Comparison of ENCODE assay signal across 8 mouse cellular contexts in the genomic region with DNA sequence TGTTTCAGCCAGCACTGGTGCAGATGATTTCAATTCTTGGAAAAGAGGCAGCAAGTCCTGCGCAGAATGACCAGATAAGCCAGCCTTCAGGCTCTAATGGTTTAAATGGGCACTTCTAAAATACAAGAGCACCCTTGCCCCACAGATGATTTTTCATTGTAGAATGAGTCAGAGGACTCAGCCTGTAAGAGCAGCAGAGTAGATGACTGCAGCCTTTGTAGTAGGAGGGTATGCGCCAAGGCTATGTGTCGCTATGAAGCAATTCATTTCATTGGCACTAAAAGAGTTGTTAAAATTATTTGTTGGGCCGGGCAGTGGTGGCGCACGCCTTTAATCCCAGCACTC. TPM values are rescaled to one million over a fixed set of nuclear protein-coding genes. Genes with fewer than 3 reads are reported as not detected.
A peak's percentile ranks its signal among the peaks of the same experiment; 100 is the strongest.
DNase-seq lines count a peak whose midpoint lies in the region; ATAC-seq and TF ChIP-seq lines count a peak whose summit lies in the region.

No protein-coding gene starts in this region.

- peaks cover 4% of the 10 kb centered on the region; the same call in 1 of the 2 replicates for H3K4me1 ChIP-seq in heart, postnatal 0 days (ENCODE audit: control insufficient read depth, insufficient read depth)
- no peaks in the 10 kb centered on the region; the same call in 1 of the 2 replicates for H3K4me1 ChIP-seq in bone marrow, adult 2 months (ENCODE audit: control insufficient read depth, insufficient read depth, low read length)
- no peaks in the 10 kb centered on the region for H3K4me1 ChIP-seq in hindbrain, embryonic 11.5 days (replicated peaks; ENCODE audit: control insufficient read depth, insufficient read depth, low read length)
- H3K4me1 ChIP-seq in midbrain, embryonic 11.5 days (ENCODE audit: control insufficient read depth, insufficient read depth, low read length), result peaks cover 2% of the 10 kb centered on the region; the same call in 1 of the 2 replicates

- peak overlapping the region; percentile 74 for H3K4me3 ChIP-seq in heart, postnatal 0 days (ENCODE audit: low read depth, low read length)
- H3K4me3 ChIP-seq in bone marrow, adult 2 months (replicated peaks; ENCODE audit: control insufficient read depth, low read depth, low read length), result peak overlapping the region; percentile 79
- peak overlapping the region; percentile 68 for H3K4me3 ChIP-seq in hindbrain, embryonic 11.5 days (ENCODE audit: low read depth, low read length)
- H3K4me3 ChIP-seq in midbrain, embryonic 11.5 days (ENCODE audit: low read depth, low read length), result peak overlapping the region; percentile 79

- WGBS in heart, postnatal 0 days, result 57% methylated on average over 6 of the region's 6 CpGs
- WGBS in bone marrow, adult 2 months, result 59% methylated on average over 6 of the region's 6 CpGs
- WGBS in hindbrain, embryonic 11.5 days, result 60% methylated on average over 6 of the region's 6 CpGs
- 52% methylated on average over 6 of the region's 6 CpGs for WGBS in midbrain, embryonic 11.5 days

- TF ChIP-seq POLR2A in bone marrow, adult 2 months (IDR thresholded peaks at IDR 0.05; ENCODE audit: borderline replicate concordance, control insufficient read depth, low read depth, low read length), result no peak

- peak overlapping the region; percentile 80 for H3K27ac ChIP-seq in heart, postnatal 0 days (ENCODE audit: low read depth)
- peak overlapping the region; percentile 51 for H3K27ac ChIP-seq in bone marrow, adult 2 months (ENCODE audit: control insufficient read depth, insufficient read depth, low read depth, low read length, poor library complexity)
- H3K27ac ChIP-seq in hindbrain, embryonic 11.5 days (ENCODE audit: low read depth, low read length), result peak overlapping the region; percentile 83
- H3K27ac ChIP-seq in midbrain, embryonic 11.5 days (ENCODE audit: low read depth, low read length), result peak overlapping the region; percentile 77

- TF ChIP-seq CTCF in heart, postnatal 0 days (IDR thresholded peaks at IDR 0.05; ENCODE audit: low read depth), result no peak
- no peak for TF ChIP-seq CTCF in bone marrow, adult 2 months (IDR thresholded peaks at IDR 0.05; ENCODE audit: control insufficient read depth, insufficient read depth, low read length)

- no peaks in the 10 kb centered on the region for H3K27me3 ChIP-seq in heart, postnatal 0 days (ENCODE audit: control insufficient read depth, insufficient read depth, low read length)
- H3K27me3 ChIP-seq in hindbrain, embryonic 11.5 days (ENCODE audit: control insufficient read depth, insufficient read depth, low read length), result no peaks in the 10 kb centered on the region
- no peaks in the 10 kb centered on the region for H3K27me3 ChIP-seq in midbrain, embryonic 11.5 days (ENCODE audit: control insufficient read depth, insufficient read depth, low read length)

- intact Hi-C loops in heart, postnatal 36 days (cut with DNase I), result loop anchor here (5.0 kb wide), 1 partner anchor 684 kb away; a partner anchor contains a TSS

- 0 out of 2 replicates have a peak overlapping the region, but pooled peaks have one; percentile 78 for H3K9ac ChIP-seq in heart, postnatal 0 days (replicated peaks; ENCODE audit: low read depth, low read length)
- H3K9ac ChIP-seq in hindbrain, embryonic 11.5 days (ENCODE audit: low read depth, low read length), result peak overlapping the region; percentile 75
- H3K9ac ChIP-seq in midbrain, embryonic 11.5 days (ENCODE audit: low read length), result peak overlapping the region; percentile 79

- no peak for DNase-seq in heart, postnatal 0 days (ENCODE audit: low spot score)
- DNase-seq in heart, postnatal 36 days, result no peak
- no peak for DNase-seq in hindbrain, embryonic 11.5 days (ENCODE audit: low spot score)
- no peak for DNase-seq in midbrain, embryonic 11.5 days (ENCODE audit: low spot score, missing footprints)
- no peak for DNase-seq in ovary, postnatal 14 days (ENCODE audit: low spot score)
- no peak for DNase-seq in kidney, adult 8-10 months
- DNase-seq in testis, postnatal 14 days (ENCODE audit: low spot score), result no peak

- H3K36me3 ChIP-seq in heart, postnatal 0 days (replicated peaks; ENCODE audit: control insufficient read depth, insufficient read depth, low read length), result no peaks in the 10 kb centered on the region
- no peaks in the 10 kb centered on the region for H3K36me3 ChIP-seq in hindbrain, embryonic 11.5 days (ENCODE audit: control insufficient read depth, insufficient read depth, low read length)
- no peaks in the 10 kb centered on the region for H3K36me3 ChIP-seq in midbrain, embryonic 11.5 days (ENCODE audit: control insufficient read depth, insufficient read depth, low read length)

- TF ChIP-seq EP300 in heart, postnatal 0 days (IDR thresholded peaks at IDR 0.05; ENCODE audit: low read depth), result no peak

- H3K4me2 ChIP-seq in heart, postnatal 0 days (ENCODE audit: low read depth, low read length), result peak overlapping the region; percentile 96
- H3K4me2 ChIP-seq in hindbrain, embryonic 11.5 days (replicated peaks; ENCODE audit: low read depth, low read length), result peak overlapping the region; percentile 72
- H3K4me2 ChIP-seq in midbrain, embryonic 11.5 days, result peak overlapping the region; percentile 87

- ATAC-seq in heart, postnatal 0 days (ENCODE audit: insufficient read depth, low read depth), result peak; percentile 6; the same call in 1 of the 2 replicates
- peak; percentile 29 for ATAC-seq in hindbrain, embryonic 11.5 days (ENCODE audit: low FRiP score)
- no peak; the same call in 1 of the 2 replicates for ATAC-seq in midbrain, embryonic 11.5 days (ENCODE audit: low FRiP score)

- H3K9me3 ChIP-seq in heart, postnatal 0 days (replicated peaks; ENCODE audit: control insufficient read depth, low read length), result no peaks in the 10 kb centered on the region
- no peaks in the 10 kb centered on the region for H3K9me3 ChIP-seq in hindbrain, embryonic 11.5 days (ENCODE audit: control insufficient read depth, low read length)
- H3K9me3 ChIP-seq in midbrain, embryonic 11.5 days (ENCODE audit: control insufficient read depth, low read length), result no peaks in the 10 kb centered on the region

RNA-seq across cellular contexts. Expression of a gene that starts 0.4 kb away (rescaled TPM):
- total RNA-seq in heart, postnatal 0 days (2014; rRNA removed; ENCODE audit: low replicate concordance), result 5.8 and 7.6 TPM in 2 replicates
- polyA plus RNA-seq in heart, postnatal 0 days (2015; fragmentation: Nextera tagmentation; extraction: Ambion mirVana), result 5.7 and 6.2 TPM in 2 replicates
- total RNA-seq in heart, postnatal 36 days (2021), result 1 to 10 TPM; 4.6 to 5.3 TPM
- polyA plus RNA-seq in bone marrow, adult 2 months (2011; ENCODE audit: insufficient read depth, insufficient read length, low replicate concordance, missing spikeins), result 9.6 and 16.0 TPM in 2 replicates
- 10.7 and 13.1 TPM in 2 replicates for polyA plus RNA-seq in hindbrain, embryonic 11.5 days (2014; fragmentation: Nextera tagmentation; extraction: Ambion mirVana)
- polyA plus RNA-seq in midbrain, embryonic 11.5 days (2014; fragmentation: Nextera tagmentation; extraction: Ambion mirVana), result 13.8 and 17.3 TPM in 2 replicates

RNA-seq across cellular contexts. Expression of a gene that starts 49.8 kb away (rescaled TPM):
- 9.4 and 24.7 TPM in 2 replicates for total RNA-seq in heart, postnatal 0 days (2014; rRNA removed; ENCODE audit: low replicate concordance)
- 19.4 and 20.5 TPM in 2 replicates for polyA plus RNA-seq in heart, postnatal 0 days (2015; fragmentation: Nextera tagmentation; extraction: Ambion mirVana)
- total RNA-seq in heart, postnatal 36 days (2021), result 1 to 10 TPM; 1.9 to 5.6 TPM
- polyA plus RNA-seq in bone marrow, adult 2 months (2011; ENCODE audit: insufficient read depth, insufficient read length, low replicate concordance, missing spikeins), result 22.2 and 39.9 TPM in 2 replicates
- 246 and 283 TPM in 2 replicates for polyA plus RNA-seq in hindbrain, embryonic 11.5 days (2014; fragmentation: Nextera tagmentation; extraction: Ambion mirVana)
- polyA plus RNA-seq in midbrain, embryonic 11.5 days (2014; fragmentation: Nextera tagmentation; extraction: Ambion mirVana), result 313 and 341 TPM in 2 replicates
